Mouse (Mus musculus): ENCODE data around the gene Acaca. TPM values are rescaled to one million over a fixed set of nuclear protein-coding genes. Genes with fewer than 3 reads are reported as not detected.

Acaca gene
- polyA plus RNA-seq, 1 experiment from 2014 or later, result 32.6 TPM

- Histone ChIP-seq H3K9ac (ENCODE audit: low read length) (no peak overlapping the region), H3K4me3 (ENCODE audit: low read depth, low read length) (no peak overlapping the region), H3K36me3 (ENCODE audit: control insufficient read depth, insufficient read depth, low read length) (no peaks in the 10 kb centered on the region), H3K27me3 (ENCODE audit: control insufficient read depth, insufficient read depth, low read length) (no peaks in the 10 kb centered on the region), H3K4me1 (ENCODE audit: control insufficient read depth, insufficient read depth, low read length) (peaks cover 18% of the 10 kb centered on the region), H3K27ac (ENCODE audit: low read depth, low read length) (no peak overlapping the region), H3K4me2 (no peak overlapping the region), H3K9me3 (ENCODE audit: control insufficient read depth, low read length) (no peaks in the 10 kb centered on the region)
- ATAC-seq (ENCODE audit: low FRiP score), result no peak
- no peak for DNase-seq (ENCODE audit: low spot score, missing footprints)
- 69% methylated on average over 7 of the region's 7 CpGs for WGBS
Observed at GRCm38 (mm10) chr11:84353058-84353726, 223.7 kb downstream of the Acaca start.

GRCm38 (mm10) chr11:84357304-84357703 is 227.8 kb downstream of the Acaca start:
- DNase-seq (ENCODE audit: low spot score, missing footprints) (no peak), ATAC-seq (ENCODE audit: low FRiP score) (no peak)
- Histone ChIP-seq H3K36me3 (ENCODE audit: control insufficient read depth, insufficient read depth, low read length) (no peaks in the 10 kb centered on the region), H3K9me3 (ENCODE audit: control insufficient read depth, low read length) (no peaks in the 10 kb centered on the region), H3K27me3 (ENCODE audit: control insufficient read depth, insufficient read depth, low read length) (no peaks in the 10 kb centered on the region), H3K4me1 (ENCODE audit: control insufficient read depth, insufficient read depth, low read length) (peaks cover 2% of the 10 kb centered on the region; the same call in 1 of the 2 replicates), H3K9ac (ENCODE audit: low read length) (no peak overlapping the region), H3K27ac (ENCODE audit: low read depth, low read length) (no peak overlapping the region), H3K4me3 (ENCODE audit: low read depth, low read length) (no peak overlapping the region), H3K4me2 (no peak overlapping the region)
- WGBS, result 84% methylated on average over 3 of the region's 3 CpGs

- 87% methylated on average over 2 of the region's 2 CpGs for WGBS
Observed at GRCm38 (mm10) chr11:84357771-84358170, 228.3 kb downstream of the Acaca start.

GRCm38 (mm10) chr11:84361551-84361950 is 232.1 kb downstream of the Acaca start:
- Histone ChIP-seq H3K4me1 (ENCODE audit: control insufficient read depth, insufficient read depth, low read length) (peaks cover 12% of the 10 kb centered on the region), H3K9ac (ENCODE audit: low read length) (no peak overlapping the region), H3K36me3 (ENCODE audit: control insufficient read depth, insufficient read depth, low read length) (no peaks in the 10 kb centered on the region), H3K9me3 (ENCODE audit: control insufficient read depth, low read length) (no peaks in the 10 kb centered on the region), H3K27ac (ENCODE audit: low read depth, low read length) (no peak overlapping the region), H3K4me2 (no peak overlapping the region), H3K4me3 (ENCODE audit: low read depth, low read length) (no peak overlapping the region), H3K27me3 (ENCODE audit: control insufficient read depth, insufficient read depth, low read length) (no peaks in the 10 kb centered on the region)
- ATAC-seq (ENCODE audit: low FRiP score), result no peak
- 92% methylated on average over 5 of the region's 5 CpGs for WGBS
- DNase-seq (ENCODE audit: low spot score, missing footprints), result no peak

More at GRCm38 (mm10) chr11:84357771-84358170, 228.3 kb downstream of the Acaca start:
- DNase-seq (ENCODE audit: low spot score, missing footprints) (no peak), ATAC-seq (ENCODE audit: low FRiP score) (no peak)
- Histone ChIP-seq H3K27me3 (ENCODE audit: control insufficient read depth, insufficient read depth, low read length) (no peaks in the 10 kb centered on the region), H3K9ac (ENCODE audit: low read length) (no peak overlapping the region), H3K9me3 (ENCODE audit: control insufficient read depth, low read length) (no peaks in the 10 kb centered on the region), H3K4me1 (ENCODE audit: control insufficient read depth, insufficient read depth, low read length) (peaks cover 7% of the 10 kb centered on the region), H3K27ac (ENCODE audit: low read depth, low read length) (no peak overlapping the region), H3K4me2 (no peak overlapping the region), H3K36me3 (ENCODE audit: control insufficient read depth, insufficient read depth, low read length) (no peaks in the 10 kb centered on the region), H3K4me3 (ENCODE audit: low read depth, low read length) (no peak overlapping the region)

- Histone ChIP-seq H3K27me3 (ENCODE audit: control insufficient read depth, insufficient read depth, low read length) (no peaks in the 10 kb centered on the region), H3K9ac (ENCODE audit: low read length) (no peak overlapping the region; the same call in 1 of the 2 replicates), H3K36me3 (ENCODE audit: control insufficient read depth, insufficient read depth, low read length) (no peaks in the 10 kb centered on the region), H3K27ac (ENCODE audit: low read depth, low read length) (no peak overlapping the region), H3K4me2 (no peak overlapping the region), H3K4me1 (ENCODE audit: control insufficient read depth, insufficient read depth, low read length) (peaks cover 12% of the 10 kb centered on the region), H3K9me3 (ENCODE audit: control insufficient read depth, low read length) (no peaks in the 10 kb centered on the region), H3K4me3 (ENCODE audit: low read depth, low read length) (no peak overlapping the region)
- ATAC-seq (ENCODE audit: low FRiP score) (no peak), DNase-seq (ENCODE audit: low spot score, missing footprints) (peak; percentile 54)
- 33% methylated on average over 6 of the region's 6 CpGs for WGBS
Observed at GRCm38 (mm10) chr11:84362633-84363243, 233.3 kb downstream of the Acaca start.

- ATAC-seq (ENCODE audit: low FRiP score) (no peak), DNase-seq (ENCODE audit: low spot score, missing footprints) (no peak)
- H3K9me3 ChIP-seq (ENCODE audit: control insufficient read depth, low read length), result no peaks in the 10 kb centered on the region
- no peaks in the 10 kb centered on the region for H3K36me3 ChIP-seq (ENCODE audit: control insufficient read depth, insufficient read depth, low read length)
- WGBS, result 88% methylated on average over 1 of the region's 1 CpGs
- peaks cover 14% of the 10 kb centered on the region for H3K4me1 ChIP-seq (ENCODE audit: control insufficient read depth, insufficient read depth, low read length)
- H3K4me3 ChIP-seq (ENCODE audit: low read depth, low read length), result no peak overlapping the region
- H3K4me2 ChIP-seq, result no peak overlapping the region
- no peak overlapping the region for H3K9ac ChIP-seq (ENCODE audit: low read length)
- H3K27me3 ChIP-seq (ENCODE audit: control insufficient read depth, insufficient read depth, low read length), result no peaks in the 10 kb centered on the region
- no peak overlapping the region for H3K27ac ChIP-seq (ENCODE audit: low read depth, low read length)
Observed at GRCm38 (mm10) chr11:84365313-84365712, 235.8 kb downstream of the Acaca start.

- WGBS, result 35% methylated on average over 2 of the region's 2 CpGs
- no peaks in the 10 kb centered on the region for H3K9me3 ChIP-seq (ENCODE audit: control insufficient read depth, low read length)
- peaks cover 2% of the 10 kb centered on the region; the same call in 1 of the 2 replicates for H3K4me1 ChIP-seq (ENCODE audit: control insufficient read depth, insufficient read depth, low read length)
- no peak overlapping the region for H3K4me2 ChIP-seq
- H3K36me3 ChIP-seq (ENCODE audit: control insufficient read depth, insufficient read depth, low read length), result no peaks in the 10 kb centered on the region
- H3K27ac ChIP-seq (ENCODE audit: low read depth, low read length), result no peak overlapping the region
- no peaks in the 10 kb centered on the region for H3K27me3 ChIP-seq (ENCODE audit: control insufficient read depth, insufficient read depth, low read length)
- H3K4me3 ChIP-seq (ENCODE audit: low read depth, low read length), result no peak overlapping the region
- no peak for DNase-seq (ENCODE audit: low spot score, missing footprints)
- no peak for ATAC-seq (ENCODE audit: low FRiP score)
- no peak overlapping the region for H3K9ac ChIP-seq (ENCODE audit: low read length)
Observed at GRCm38 (mm10) chr11:84368902-84369301, 239.4 kb downstream of the Acaca start.

- peaks cover 20% of the 10 kb centered on the region for H3K4me1 ChIP-seq (ENCODE audit: control insufficient read depth, insufficient read depth, low read length)
- no peak overlapping the region for H3K4me2 ChIP-seq
- H3K9me3 ChIP-seq (ENCODE audit: control insufficient read depth, low read length), result no peaks in the 10 kb centered on the region
- no peaks in the 10 kb centered on the region for H3K27me3 ChIP-seq (ENCODE audit: control insufficient read depth, insufficient read depth, low read length)
- no peak overlapping the region for H3K4me3 ChIP-seq (ENCODE audit: low read depth, low read length)
- DNase-seq (ENCODE audit: low spot score, missing footprints) (no peak), ATAC-seq (ENCODE audit: low FRiP score) (no peak)
- no peak overlapping the region for H3K27ac ChIP-seq (ENCODE audit: low read depth, low read length)
- 88% methylated on average over 4 of the region's 4 CpGs for WGBS
- H3K36me3 ChIP-seq (ENCODE audit: control insufficient read depth, insufficient read depth, low read length), result 0 out of 2 replicates have a peak, but pooled peaks cover 3% of the 10 kb centered on the region
- no peak overlapping the region for H3K9ac ChIP-seq (ENCODE audit: low read length)
Observed at GRCm38 (mm10) chr11:84373122-84373521, 243.7 kb downstream of the Acaca start.

- Histone ChIP-seq H3K9me3 (ENCODE audit: control insufficient read depth, low read length) (no peaks in the 10 kb centered on the region), H3K27me3 (ENCODE audit: control insufficient read depth, insufficient read depth, low read length) (no peaks in the 10 kb centered on the region), H3K9ac (ENCODE audit: low read length) (no peak overlapping the region), H3K4me2 (no peak overlapping the region), H3K4me1 (ENCODE audit: control insufficient read depth, insufficient read depth, low read length) (peaks cover 18% of the 10 kb centered on the region), H3K4me3 (ENCODE audit: low read depth, low read length) (no peak overlapping the region), H3K36me3 (ENCODE audit: control insufficient read depth, insufficient read depth, low read length) (0 out of 2 replicates have a peak, but pooled peaks cover 3% of the 10 kb centered on the region), H3K27ac (ENCODE audit: low read depth, low read length) (peak overlapping the region; percentile 58)
- peak; percentile 48; the same call in 1 of the 2 replicates for ATAC-seq (ENCODE audit: low FRiP score)
- 36% methylated on average over 3 of the region's 3 CpGs for WGBS
- peak; percentile 89 for DNase-seq (ENCODE audit: low spot score, missing footprints)
Observed at GRCm38 (mm10) chr11:84375951-84376496, 246.6 kb downstream of the Acaca start.
